Mouse (Mus musculus): ENCODE measurements around the gene Ang2. TPM values are rescaled to one million over a fixed set of nuclear protein-coding genes. Genes with fewer than 3 reads are reported as not detected.

The Ang2 gene
- not detected in 2 replicates for polyA plus RNA-seq (2012; rRNA removed)

DNA sequence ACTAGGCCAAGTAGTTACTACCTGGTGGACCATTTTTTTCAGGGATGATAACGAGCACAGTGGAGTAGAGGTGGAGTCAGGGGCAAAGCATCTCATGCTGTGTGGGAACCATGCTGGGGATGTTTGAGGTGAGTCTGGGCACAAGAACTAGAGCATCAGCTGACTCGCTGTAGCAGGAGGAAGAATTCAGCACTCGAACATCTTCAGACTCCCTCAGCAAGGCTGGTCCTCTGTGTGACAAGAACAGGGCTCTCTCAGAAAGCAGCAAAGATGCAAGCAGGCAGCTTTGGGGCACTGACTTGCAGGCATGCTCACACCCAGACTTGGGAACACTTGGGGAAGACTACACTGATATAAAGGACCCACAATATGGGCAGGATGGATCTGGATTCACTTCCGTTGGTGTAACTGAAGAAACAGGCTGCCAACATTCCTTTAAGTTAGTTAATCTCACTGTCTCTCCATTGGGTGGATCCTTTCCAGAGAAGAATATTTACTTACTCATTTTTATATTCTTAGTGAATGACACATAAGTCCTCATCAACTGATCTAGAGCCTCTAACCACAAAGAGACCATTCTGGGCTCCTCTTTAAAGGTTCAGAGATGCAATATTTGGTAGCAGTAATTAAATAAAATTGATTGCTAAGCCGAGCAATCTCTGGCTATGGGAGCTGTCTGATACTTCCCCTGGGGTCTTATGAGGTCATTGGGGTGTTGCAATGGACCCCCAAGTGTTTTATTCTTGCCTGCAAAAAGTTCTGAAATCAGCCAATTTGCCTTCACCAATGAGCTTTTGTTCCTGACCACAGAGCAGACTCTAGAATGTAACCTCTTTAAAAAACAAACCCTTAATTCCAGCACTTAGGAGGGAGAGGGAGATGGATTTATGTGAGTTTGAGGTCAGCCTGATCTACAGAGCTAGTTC is at the start of gene Ang2:
Gene Ang2 (minus strand): TSS at position 51 of the 926 bp plus-strand sequence.

GRCm38 (mm10) chr14:51203115-51203514 is 4.2 kb upstream of the Ang2 start, which contains the start of gene Ear14:
TSS of gene Ear14 (plus strand) at chr14:51203391.

GRCm38 (mm10) chr14:51161976-51162375 is 37.0 kb downstream of the Ang2 start, which contains the start of gene Rnase2b:
TSS of gene Rnase2b (plus strand) at chr14:51162260.

DNA sequence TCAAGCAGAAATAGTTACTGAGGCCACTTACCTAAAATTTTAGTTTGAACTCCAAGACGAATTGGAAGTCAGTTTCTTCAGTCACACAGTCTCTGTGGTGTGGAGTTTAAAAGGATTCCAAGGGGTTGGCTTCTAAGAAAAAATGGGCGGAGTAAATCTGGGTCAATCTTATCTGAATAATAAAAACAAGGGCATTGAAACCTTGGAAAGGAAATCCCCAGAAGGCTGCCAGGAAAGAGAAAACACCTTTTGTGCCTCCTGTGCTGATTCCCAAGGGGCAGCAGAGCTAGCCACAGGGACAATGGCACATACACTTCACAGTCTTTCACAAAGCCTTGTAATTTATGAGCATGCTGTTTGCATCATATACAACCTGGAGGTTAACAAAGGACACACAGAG is 52.3 kb downstream of the Ang2 start, which contains the start of gene Rnase1:
Gene Rnase1 (minus strand): TSS at position 101 of the 400 bp plus-strand sequence.

Other genes with a start within 250 kb of the Ang2 start
- 6.9 and 7.1 TPM in 2 replicates for gene Pnp2, start 243.2 kb downstream of the Ang2 start, polyA plus RNA-seq (2012; rRNA removed)
- gene Rnase10, start 191.4 kb downstream of the Ang2 start, polyA plus RNA-seq (2012; rRNA removed): not detected in 2 replicates
- gene Rnase9, start 157.3 kb downstream of the Ang2 start, polyA plus RNA-seq (2012; rRNA removed): not detected in 2 replicates
- not detected in 2 replicates for gene Rnase11, start 149.0 kb downstream of the Ang2 start, polyA plus RNA-seq (2012; rRNA removed)
- gene Rnase12, start 141.5 kb downstream of the Ang2 start, polyA plus RNA-seq (2012; rRNA removed): not detected in 2 replicates
- not detected in 2 replicates for gene Olfr750, start 124.7 kb downstream of the Ang2 start, polyA plus RNA-seq (2012; rRNA removed)
- gene Rnase4, start 108.1 kb downstream of the Ang2 start, polyA plus RNA-seq (2012; rRNA removed): 189 and 208 TPM in 2 replicates
- gene Ang, start 108.0 kb downstream of the Ang2 start, polyA plus RNA-seq (2012; rRNA removed): 36.2 and 45.6 TPM in 2 replicates
- gene Eddm3b, start 84.7 kb downstream of the Ang2 start, polyA plus RNA-seq (2012; rRNA removed): not detected in 2 replicates
- 2.6 and 4.4 TPM in 2 replicates for gene Rnase6, start 75.2 kb downstream of the Ang2 start, polyA plus RNA-seq (2012; rRNA removed)
- gene Rnase1, start 52.4 kb downstream of the Ang2 start, polyA plus RNA-seq (2012; rRNA removed): 0.93 and 816 TPM in 2 replicates
- gene Rnase2b, start 36.9 kb downstream of the Ang2 start, polyA plus RNA-seq (2012; rRNA removed): 0.28 and 0.32 TPM in 2 replicates
- gene Ear14, start 4.2 kb upstream of the Ang2 start, polyA plus RNA-seq (2012; rRNA removed): not detected in 2 replicates
- not detected in 2 replicates for gene Rnase2a, start 57.0 kb upstream of the Ang2 start, polyA plus RNA-seq (2012; rRNA removed)
- gene Gm7247, start 162.6 kb upstream of the Ang2 start, polyA plus RNA-seq (2012; rRNA removed): not detected in 2 replicates
- gene Vmn2r88, start 211.7 kb upstream of the Ang2 start, polyA plus RNA-seq (2012; rRNA removed): not detected in 2 replicates